Mouse (Mus musculus) embryonic facial prominence, embryonic 13.5 days (tissue): ENCODE results near the gene Ythdc1. TPM values are rescaled to one million over a fixed set of nuclear protein-coding genes. Genes with fewer than 3 reads are reported as not detected.
"Not testable (repeated sequence)": the region's sequence is repeated elsewhere in the genome, so short reads cannot be mapped to it uniquely, and the experiment has no call there.

Experiments
- ATAC-seq: fragments of 200-750 bp; cut with Nextera tagmentation; 2 replicates; pipeline ENCODE4 v1.8.0; 2017; ENCODE audit warnings: low read depth; ENCODE audit not compliant: insufficient number of reproducible peaks, insufficient read depth, low FRiP score, low TSS enrichment
- H3K27ac ChIP-seq: fragments of 300-500 bp; sonication (generic); 2 replicates; pipeline ENCODE4 v1.5.1; 2015; ENCODE audit warnings: moderate library complexity, mild to moderate bottlenecking, inconsistent platforms
- H3K27me3 ChIP-seq: fragments of 300-500 bp; sonication (generic); 2 replicates; pipeline ENCODE4 v1.6.1; 2015; ENCODE audit warnings: mild to moderate bottlenecking, inconsistent platforms
- H3K36me3 ChIP-seq: fragments of 300-500 bp; sonication (generic); 2 replicates; pipeline ENCODE4 v1.6.1; 2015; ENCODE audit warnings: mild to moderate bottlenecking, inconsistent platforms
- H3K4me1 ChIP-seq: fragments of 300-500 bp; sonication (generic); 2 replicates; pipeline ENCODE4 v1.6.1; 2015; ENCODE audit warnings: inconsistent platforms
- H3K4me2 ChIP-seq: fragments of 300-500 bp; sonication (generic); 2 replicates; pipeline ENCODE4 v1.6.1; 2015; ENCODE audit warnings: moderate library complexity, mild to moderate bottlenecking, inconsistent platforms
- H3K4me3 ChIP-seq: fragments of 300-500 bp; sonication (generic); 2 replicates; pipeline ENCODE4 v1.5.1; 2015; ENCODE audit warnings: mild to moderate bottlenecking, inconsistent platforms
- H3K9ac ChIP-seq: fragments of 300-500 bp; sonication (generic); 2 replicates; pipeline ENCODE4 v1.6.1; 2015; ENCODE audit warnings: mild to moderate bottlenecking, inconsistent platforms
- H3K9me3 ChIP-seq: fragments of 300-500 bp; sonication (generic); 2 replicates; pipeline ENCODE4 v1.6.1; 2016; ENCODE audit warnings: inconsistent platforms
- WGBS: fragments of 180-500 bp; shearing (Covaris S2); methylation state at CpG from one replicate; pipeline ENCODE4 v1.1.7; 2015; ENCODE audit warnings: mixed read lengths; 5-methylcytosine and 5-hydroxymethylcytosine counted together
- polyA plus RNA-seq: library from polyadenylated mRNA; unstranded; fragments of >200 nt; fragmentation: Nextera tagmentation; extraction: Ambion mirVana; gene quantifications from 2 replicates; pipeline ENCODE4 v1.2.1, GENCODE M21; 2015

Gene Ythdc1
- polyA plus RNA-seq, 1 experiment from 2014 or later, result 49.6 TPM

GRCm38 (mm10) chr5:86836378-86836777, 32.4 kb downstream of the Ythdc1 start:
- not testable (repeated sequence) for H3K4me2 ChIP-seq, H3K4me3 ChIP-seq, H3K27ac ChIP-seq, H3K9ac ChIP-seq, H3K9me3 ChIP-seq, ATAC-seq, H3K27me3 ChIP-seq, H3K4me1 ChIP-seq
- peaks cover 26% of the 10 kb centered on the region for H3K36me3 ChIP-seq
- WGBS, result 92% methylated on average over 4 of the region's 4 CpGs

- WGBS, result 64% methylated on average over 1 of the region's 1 CpGs
- Histone ChIP-seq H3K4me3 (no peak overlapping the region), H3K27ac (no peak overlapping the region), H3K27me3 (no peaks in the 10 kb centered on the region), H3K4me2 (no peak overlapping the region), H3K9ac (no peak overlapping the region), H3K36me3 (peaks cover 24% of the 10 kb centered on the region), H3K4me1 (no peaks in the 10 kb centered on the region), H3K9me3 (peaks cover 4% of the 10 kb centered on the region; the same call in 1 of the 2 replicates)
- ATAC-seq, result no peak
These were observed 34.1 kb downstream of the Ythdc1 start for GRCm38 (mm10) chr5:86838110-86838509.

- Histone ChIP-seq H3K36me3 (peaks cover 20% of the 10 kb centered on the region), H3K4me3 (no peak overlapping the region), H3K27me3 (no peaks in the 10 kb centered on the region), H3K27ac (no peak overlapping the region), H3K9ac (no peak overlapping the region), H3K4me2 (no peak overlapping the region), H3K4me1 (no peaks in the 10 kb centered on the region), H3K9me3 (peaks cover 4% of the 10 kb centered on the region; the same call in 1 of the 2 replicates)
- ATAC-seq, result no peak
- 74% methylated on average over 1 of the region's 1 CpGs for WGBS
These were observed 35.5 kb downstream of the Ythdc1 start for GRCm38 (mm10) chr5:86839472-86839871.

- ATAC-seq, result no peak
- no peak overlapping the region for H3K4me3 ChIP-seq
- H3K27ac ChIP-seq, result no peak overlapping the region
- 89% methylated on average over 2 of the region's 2 CpGs for WGBS
- H3K4me1 ChIP-seq, result no peaks in the 10 kb centered on the region
- H3K9me3 ChIP-seq, result peaks cover 4% of the 10 kb centered on the region; the same call in 1 of the 2 replicates
- H3K36me3 ChIP-seq, result peaks cover 20% of the 10 kb centered on the region
- H3K4me2 ChIP-seq, result no peak overlapping the region
- no peak overlapping the region for H3K9ac ChIP-seq
- no peaks in the 10 kb centered on the region for H3K27me3 ChIP-seq
These were observed 36.2 kb downstream of the Ythdc1 start for GRCm38 (mm10) chr5:86840207-86840606.

- ATAC-seq, H3K9ac ChIP-seq, H3K9me3 ChIP-seq, H3K4me2 ChIP-seq, H3K27ac ChIP-seq, H3K4me1 ChIP-seq, H3K4me3 ChIP-seq, H3K27me3 ChIP-seq, H3K36me3 ChIP-seq: not testable (repeated sequence)
These were observed 37.2 kb downstream of the Ythdc1 start for GRCm38 (mm10) chr5:86841261-86841660.

- no peak overlapping the region for H3K9ac ChIP-seq
- H3K9me3 ChIP-seq, result no peaks in the 10 kb centered on the region
- H3K27ac ChIP-seq, result no peak overlapping the region
- no peaks in the 10 kb centered on the region for H3K36me3 ChIP-seq
- H3K4me1 ChIP-seq, result no peaks in the 10 kb centered on the region
- ATAC-seq, result no peak
- no peaks in the 10 kb centered on the region for H3K27me3 ChIP-seq
- H3K4me2 ChIP-seq, result no peak overlapping the region
- no peak overlapping the region for H3K4me3 ChIP-seq
These were observed 46.1 kb downstream of the Ythdc1 start for GRCm38 (mm10) chr5:86850104-86850503.

- H3K9me3 ChIP-seq, result no peaks in the 10 kb centered on the region
- 45% methylated on average over 5 of the region's 5 CpGs for WGBS
- no peaks in the 10 kb centered on the region for H3K4me1 ChIP-seq
These were observed 47.6 kb downstream of the Ythdc1 start for GRCm38 (mm10) chr5:86851658-86852057.

GRCm38 (mm10) chr5:86856505-86856904, 52.5 kb downstream of the Ythdc1 start:
- not testable (repeated sequence) for H3K36me3 ChIP-seq, H3K27me3 ChIP-seq, H3K9me3 ChIP-seq, H3K4me3 ChIP-seq, H3K4me2 ChIP-seq, H3K4me1 ChIP-seq, H3K27ac ChIP-seq, H3K9ac ChIP-seq, ATAC-seq
- 79% methylated on average over 13 of the region's 13 CpGs for WGBS

More at GRCm38 (mm10) chr5:86851658-86852057, 47.6 kb downstream of the Ythdc1 start:
- Histone ChIP-seq H3K36me3 (no peaks in the 10 kb centered on the region), H3K9ac (no peak overlapping the region), H3K27me3 (no peaks in the 10 kb centered on the region), H3K27ac (no peak overlapping the region), H3K4me2 (no peak overlapping the region), H3K4me3 (no peak overlapping the region)
- no peak; the same call in 1 of the 2 replicates for ATAC-seq

- Histone ChIP-seq H3K27ac (no peak overlapping the region), H3K36me3 (no peaks in the 10 kb centered on the region), H3K4me1 (no peaks in the 10 kb centered on the region), H3K4me3 (no peak overlapping the region), H3K9me3 (no peaks in the 10 kb centered on the region), H3K9ac (no peak overlapping the region), H3K27me3 (no peaks in the 10 kb centered on the region), H3K4me2 (no peak overlapping the region)
- ATAC-seq, result no peak
- 19% methylated on average over 1 of the region's 1 CpGs for WGBS
These were observed 53.7 kb downstream of the Ythdc1 start for GRCm38 (mm10) chr5:86857682-86858081.

- WGBS, result 47% methylated on average over 3 of the region's 3 CpGs
- no peak for ATAC-seq
- H3K4me3 ChIP-seq, result no peak overlapping the region
- no peak overlapping the region for H3K4me2 ChIP-seq
- no peaks in the 10 kb centered on the region for H3K36me3 ChIP-seq
- no peak overlapping the region for H3K27ac ChIP-seq
- no peaks in the 10 kb centered on the region for H3K4me1 ChIP-seq
- no peaks in the 10 kb centered on the region for H3K9me3 ChIP-seq
- H3K27me3 ChIP-seq, result no peaks in the 10 kb centered on the region
- H3K9ac ChIP-seq, result no peak overlapping the region
These were observed 54.3 kb downstream of the Ythdc1 start for GRCm38 (mm10) chr5:86858336-86858735.

- Histone ChIP-seq H3K4me3 (no peak overlapping the region), H3K4me1 (no peaks in the 10 kb centered on the region), H3K36me3 (no peaks in the 10 kb centered on the region), H3K9ac (no peak overlapping the region), H3K27me3 (no peaks in the 10 kb centered on the region), H3K9me3 (no peaks in the 10 kb centered on the region), H3K27ac (no peak overlapping the region), H3K4me2 (no peak overlapping the region)
- ATAC-seq, result no peak
- WGBS, result 63% methylated on average over 1 of the region's 1 CpGs
These were observed 67.9 kb downstream of the Ythdc1 start for GRCm38 (mm10) chr5:86871877-86872276.
